Mouse (Mus musculus): ENCODE measurements at regions not wholly inside any gene's neighbourhood (a gene's known extent, or its start where the extent isn't known, plus 50 kb on each side); places are given as distances from the start of the nearest gene placed in this dataset.

DNA sequence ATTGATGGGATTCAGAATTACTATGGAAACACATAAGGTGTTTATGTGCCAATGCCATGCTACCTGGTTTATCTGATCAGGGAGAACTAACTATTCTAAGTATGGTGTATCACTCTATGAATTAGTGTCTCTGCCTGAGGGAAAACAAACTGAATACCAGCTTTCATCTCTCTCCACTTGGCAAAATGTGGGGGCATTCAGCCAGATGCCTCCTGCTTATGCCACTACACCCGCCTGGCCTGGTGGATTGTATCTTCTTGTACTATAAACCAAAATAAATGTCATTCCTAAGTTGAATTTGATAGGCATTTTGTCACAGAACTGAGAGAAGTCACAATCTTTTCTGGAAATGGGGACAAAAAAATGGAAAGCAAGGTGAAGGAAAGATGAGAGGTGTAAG is 450.6 kb downstream of the Nuf2 start:
- no peak for ATAC-seq (ENCODE audit: insufficient number of reproducible peaks, low FRiP score, low TSS enrichment, low read depth)
- no peak overlapping the region for H3K4me2 ChIP-seq (replicated peaks)
- no peaks in the 10 kb centered on the region for H3K27me3 ChIP-seq
- no peak overlapping the region for H3K9ac ChIP-seq
- WGBS: 74% methylated on average over 1 of the region's 1 CpGs
- H3K36me3 ChIP-seq: no peaks in the 10 kb centered on the region
- H3K9me3 ChIP-seq (replicated peaks): no peaks in the 10 kb centered on the region
- H3K4me3 ChIP-seq (replicated peaks): no peak overlapping the region
- H3K27ac ChIP-seq (replicated peaks): no peak overlapping the region
- H3K4me1 ChIP-seq: no peaks in the 10 kb centered on the region

DNA sequence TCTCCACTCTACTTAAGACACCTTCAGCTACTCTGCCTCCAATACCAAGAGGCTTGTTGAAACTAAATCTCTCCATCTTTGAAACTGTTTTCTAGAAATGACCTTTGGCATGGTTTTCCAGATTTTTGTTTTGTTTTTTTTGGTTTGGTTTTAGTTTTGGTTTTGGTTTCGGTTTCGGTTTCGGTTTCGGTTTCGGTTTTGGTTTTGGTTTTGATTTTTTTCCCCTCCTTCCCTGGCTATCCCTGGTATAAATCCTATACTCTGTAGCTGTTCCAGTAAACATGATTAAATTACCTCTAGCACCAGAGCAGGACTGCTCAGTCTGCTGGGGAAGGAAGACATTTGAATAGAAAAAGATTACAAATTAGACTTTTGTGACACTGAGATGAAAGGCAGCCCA is 454.0 kb downstream of the Nuf2 start:
- no peak overlapping the region for H3K4me3 ChIP-seq (replicated peaks)
- H3K9me3 ChIP-seq (replicated peaks): no peaks in the 10 kb centered on the region
- H3K4me2 ChIP-seq (replicated peaks): no peak overlapping the region
- H3K36me3 ChIP-seq: no peaks in the 10 kb centered on the region
- WGBS: 91% methylated on average over 5 of the region's 5 CpGs
- no peak for ATAC-seq (ENCODE audit: insufficient number of reproducible peaks, low FRiP score, low TSS enrichment, low read depth)
- H3K27me3 ChIP-seq: no peaks in the 10 kb centered on the region
- no peak overlapping the region for H3K27ac ChIP-seq (replicated peaks)
- no peak overlapping the region for H3K9ac ChIP-seq
- H3K4me1 ChIP-seq: no peaks in the 10 kb centered on the region

GRCm38 (mm10) chr1:169076006-169076405 is 455.3 kb downstream of the Nuf2 start:
- no peaks in the 10 kb centered on the region for H3K9me3 ChIP-seq (replicated peaks)
- no peak overlapping the region for H3K4me3 ChIP-seq (replicated peaks)
- no peaks in the 10 kb centered on the region for H3K27me3 ChIP-seq
- no peaks in the 10 kb centered on the region for H3K36me3 ChIP-seq
- no peak overlapping the region for H3K4me2 ChIP-seq (replicated peaks)
- WGBS: 77% methylated on average over 7 of the region's 7 CpGs
- ATAC-seq (ENCODE audit: insufficient number of reproducible peaks, low FRiP score, low TSS enrichment, low read depth): no peak
- H3K4me1 ChIP-seq: no peaks in the 10 kb centered on the region
- H3K27ac ChIP-seq (replicated peaks): no peak overlapping the region
- no peak overlapping the region for H3K9ac ChIP-seq

- 86% methylated on average over 4 of the region's 4 CpGs for WGBS
- ATAC-seq (ENCODE audit: insufficient number of reproducible peaks, low FRiP score, low TSS enrichment, low read depth): no peak
- no peaks in the 10 kb centered on the region for H3K36me3 ChIP-seq
- H3K4me1 ChIP-seq: no peaks in the 10 kb centered on the region
- H3K4me2 ChIP-seq (replicated peaks): no peak overlapping the region
- H3K27me3 ChIP-seq: no peaks in the 10 kb centered on the region
- no peaks in the 10 kb centered on the region for H3K9me3 ChIP-seq (replicated peaks)
- H3K9ac ChIP-seq: no peak overlapping the region
- no peak overlapping the region for H3K27ac ChIP-seq (replicated peaks)
- H3K4me3 ChIP-seq (replicated peaks): no peak overlapping the region
Observed at GRCm38 (mm10) chr1:169071366-169071765, 459.9 kb downstream of the Nuf2 start.

- no peak overlapping the region for H3K9ac ChIP-seq
- no peak overlapping the region for H3K27ac ChIP-seq (replicated peaks)
- no peaks in the 10 kb centered on the region for H3K27me3 ChIP-seq
- no peak overlapping the region for H3K4me3 ChIP-seq (replicated peaks)
- no peaks in the 10 kb centered on the region for H3K9me3 ChIP-seq (replicated peaks)
- ATAC-seq (ENCODE audit: insufficient number of reproducible peaks, low FRiP score, low TSS enrichment, low read depth): no peak
- H3K36me3 ChIP-seq: no peaks in the 10 kb centered on the region
- WGBS: 82% methylated on average over 3 of the region's 3 CpGs
- H3K4me1 ChIP-seq: no peaks in the 10 kb centered on the region
- H3K4me2 ChIP-seq (replicated peaks): no peak overlapping the region
Observed at GRCm38 (mm10) chr1:169069647-169070046, 461.6 kb downstream of the Nuf2 start.

GRCm38 (mm10) chr1:169066795-169067194 is 464.5 kb downstream of the Nuf2 start:
- no peak overlapping the region for H3K27ac ChIP-seq (replicated peaks)
- 41% methylated on average over 4 of the region's 4 CpGs for WGBS
- no peak overlapping the region for H3K4me3 ChIP-seq (replicated peaks)
- H3K4me2 ChIP-seq (replicated peaks): no peak overlapping the region
- H3K27me3 ChIP-seq: no peaks in the 10 kb centered on the region
- no peaks in the 10 kb centered on the region for H3K9me3 ChIP-seq (replicated peaks)
- no peaks in the 10 kb centered on the region for H3K36me3 ChIP-seq
- H3K9ac ChIP-seq: no peak overlapping the region
- H3K4me1 ChIP-seq: no peaks in the 10 kb centered on the region
- no peak for ATAC-seq (ENCODE audit: insufficient number of reproducible peaks, low FRiP score, low TSS enrichment, low read depth)

DNA sequence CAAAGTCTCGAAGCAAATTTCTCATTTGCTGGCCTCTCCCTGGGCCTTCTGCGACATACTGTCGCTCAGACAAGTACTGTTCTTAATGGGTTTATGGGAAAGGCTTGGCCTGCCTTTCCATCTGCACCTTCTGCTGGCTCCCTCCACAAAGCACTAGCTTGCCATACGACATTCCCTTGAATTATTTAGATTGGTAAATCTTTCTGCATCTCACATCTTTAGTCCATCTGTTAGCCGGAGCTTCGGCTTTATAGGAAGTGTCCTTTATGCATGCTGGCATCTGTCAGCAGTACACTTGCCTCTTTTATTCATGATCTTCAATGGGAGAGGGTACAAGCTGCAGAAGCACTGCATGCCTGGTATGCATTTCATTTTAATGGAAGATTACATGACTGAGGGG is 470.6 kb downstream of the Nuf2 start:
- Histone ChIP-seq H3K36me3 (no peaks in the 10 kb centered on the region), H3K27ac (replicated peaks) (no peak overlapping the region), H3K9ac (no peak overlapping the region), H3K4me1 (no peaks in the 10 kb centered on the region), H3K4me2 (replicated peaks) (no peak overlapping the region), H3K9me3 (replicated peaks) (no peaks in the 10 kb centered on the region), H3K4me3 (replicated peaks) (no peak overlapping the region), H3K27me3 (no peaks in the 10 kb centered on the region)
- 62% methylated on average over 6 of the region's 6 CpGs for whole genome bisulfite sequencing
- no peak for ATAC-seq (ENCODE audit: insufficient number of reproducible peaks, low FRiP score, low TSS enrichment, low read depth)

DNA sequence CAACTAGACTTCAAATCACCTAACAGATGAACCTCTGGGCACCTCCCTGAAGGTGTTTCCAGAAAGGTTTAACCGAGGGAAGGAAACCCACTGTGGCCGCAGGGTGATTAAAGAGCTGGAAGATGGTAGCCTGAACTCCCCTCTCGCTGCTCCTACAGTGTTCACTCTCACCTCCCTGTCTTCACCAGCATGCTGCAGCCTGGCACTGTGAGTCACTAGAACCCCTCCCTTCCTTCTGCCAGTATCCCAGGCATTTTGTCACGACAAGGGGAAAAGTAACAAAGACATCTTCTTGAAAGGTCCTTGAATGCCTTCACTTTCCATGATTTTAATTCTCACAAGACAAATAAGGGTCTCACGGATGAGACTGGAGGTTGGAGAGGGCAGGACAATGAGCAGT is 471.1 kb downstream of the Nuf2 start:
- no peak overlapping the region for H3K4me3 ChIP-seq (replicated peaks)
- H3K4me1 ChIP-seq: no peaks in the 10 kb centered on the region
- 72% methylated on average over 5 of the region's 5 CpGs for WGBS
- no peak overlapping the region for H3K27ac ChIP-seq (replicated peaks)
- ATAC-seq (ENCODE audit: insufficient number of reproducible peaks, low FRiP score, low TSS enrichment, low read depth): no peak
- H3K9me3 ChIP-seq (replicated peaks): no peaks in the 10 kb centered on the region
- no peaks in the 10 kb centered on the region for H3K36me3 ChIP-seq
- H3K4me2 ChIP-seq (replicated peaks): no peak overlapping the region
- no peak overlapping the region for H3K9ac ChIP-seq
- H3K27me3 ChIP-seq: no peaks in the 10 kb centered on the region

DNA sequence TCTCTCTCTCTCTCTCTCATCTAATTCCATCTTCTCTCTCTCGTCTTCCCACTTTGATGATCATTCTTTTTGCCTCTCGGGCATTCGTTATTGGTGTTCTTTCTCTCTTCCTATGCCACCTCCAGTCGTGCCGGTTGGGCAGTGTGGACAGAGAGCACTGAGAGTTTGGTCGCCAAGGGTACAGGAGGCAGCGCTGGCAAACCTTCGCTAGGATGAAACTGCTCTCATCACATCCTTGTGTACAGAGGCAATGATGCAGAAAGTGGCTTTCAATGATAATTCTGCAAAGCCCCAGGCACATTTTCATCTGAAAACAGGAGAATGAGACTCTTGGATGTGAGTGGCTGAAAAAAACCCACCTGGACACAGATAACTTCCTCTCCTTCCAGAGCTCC is 479.4 kb downstream of the Nuf2 start:
- 77% methylated on average over 8 of the region's 8 CpGs for WGBS
- no peaks in the 10 kb centered on the region for H3K9me3 ChIP-seq (replicated peaks)
- H3K9ac ChIP-seq: no peak overlapping the region
- H3K4me3 ChIP-seq (replicated peaks): no peak overlapping the region
- no peak overlapping the region for H3K4me2 ChIP-seq (replicated peaks)
- H3K36me3 ChIP-seq: no peaks in the 10 kb centered on the region
- H3K27ac ChIP-seq (replicated peaks): no peak overlapping the region
- no peak for ATAC-seq (ENCODE audit: insufficient number of reproducible peaks, low FRiP score, low TSS enrichment, low read depth)
- H3K4me1 ChIP-seq: no peaks in the 10 kb centered on the region
- H3K27me3 ChIP-seq: no peaks in the 10 kb centered on the region

DNA sequence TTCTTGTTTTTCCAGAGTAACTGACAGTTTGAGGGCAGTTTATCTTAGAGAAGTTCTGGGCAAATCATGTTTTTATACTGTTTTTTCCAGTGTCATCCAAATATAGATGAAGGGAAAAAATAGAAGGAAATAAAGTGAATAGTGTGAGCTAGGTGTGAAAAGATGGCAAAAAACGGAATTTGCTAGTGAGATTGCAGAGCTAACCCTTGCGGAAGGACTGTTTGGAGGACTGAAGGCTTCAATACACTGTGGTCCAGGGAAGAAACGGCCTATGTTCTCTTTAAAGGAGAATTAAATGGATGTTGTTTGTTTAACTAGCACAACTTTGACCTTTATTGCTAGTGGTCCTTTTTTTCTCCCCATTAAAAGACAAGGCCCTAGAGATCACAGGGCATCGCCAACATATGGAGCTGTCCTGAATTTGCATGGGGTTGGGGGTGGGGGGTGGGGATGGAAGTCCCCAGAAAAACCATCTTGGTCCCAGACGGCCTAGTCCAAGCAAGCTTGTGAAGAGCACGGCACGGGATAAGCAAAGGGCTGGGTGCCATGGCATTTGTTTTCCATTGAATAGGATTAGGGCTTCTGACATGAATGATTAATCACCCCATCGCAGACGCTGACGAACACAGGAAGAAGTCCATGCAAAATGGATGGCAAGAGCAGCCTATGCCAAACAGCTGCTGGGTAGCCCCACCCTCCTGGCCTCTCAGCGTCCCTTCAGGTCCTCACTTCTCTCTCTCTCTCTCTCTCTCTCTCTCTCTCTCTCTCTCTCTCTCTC is 480.0 kb downstream of the Nuf2 start:
- Histone ChIP-seq H3K9me3 (replicated peaks) (no peaks in the 10 kb centered on the region), H3K4me3 (replicated peaks) (no peak overlapping the region), H3K36me3 (no peaks in the 10 kb centered on the region), H3K4me1 (no peaks in the 10 kb centered on the region), H3K9ac (no peak overlapping the region), H3K4me2 (replicated peaks) (no peak overlapping the region), H3K27ac (replicated peaks) (no peak overlapping the region), H3K27me3 (no peaks in the 10 kb centered on the region)
- 49% methylated on average over 11 of the region's 11 CpGs for WGBS
- peak; percentile 47; the same call in 1 of the 2 replicates for ATAC-seq (ENCODE audit: insufficient number of reproducible peaks, low FRiP score, low TSS enrichment, low read depth)

DNA sequence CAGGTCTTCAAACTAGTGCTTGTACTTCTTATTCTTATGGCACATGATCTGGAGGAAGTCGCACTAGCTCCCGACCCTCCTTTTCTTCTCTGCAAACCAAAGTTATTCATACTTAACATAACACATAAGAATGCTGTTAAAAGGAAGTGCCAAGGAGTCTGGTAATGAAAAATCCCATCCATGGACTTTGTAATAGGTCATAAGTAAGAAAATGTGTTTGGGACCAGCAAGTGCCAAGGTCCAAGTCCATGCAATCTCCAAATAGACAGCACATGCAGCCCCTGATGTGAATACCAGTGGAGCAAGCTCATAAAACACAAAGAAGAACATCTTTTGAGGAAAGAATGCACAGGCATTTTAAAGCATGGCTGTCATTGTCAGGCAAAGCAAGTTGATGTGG is 481.4 kb downstream of the Nuf2 start:
- 79% methylated on average over 2 of the region's 2 CpGs for WGBS
- Histone ChIP-seq H3K27me3 (no peaks in the 10 kb centered on the region), H3K9me3 (replicated peaks) (no peaks in the 10 kb centered on the region), H3K36me3 (no peaks in the 10 kb centered on the region), H3K4me3 (replicated peaks) (no peak overlapping the region), H3K9ac (no peak overlapping the region), H3K27ac (replicated peaks) (no peak overlapping the region), H3K4me2 (replicated peaks) (no peak overlapping the region), H3K4me1 (no peaks in the 10 kb centered on the region)
- ATAC-seq (ENCODE audit: insufficient number of reproducible peaks, low FRiP score, low TSS enrichment, low read depth): no peak

- H3K4me2 ChIP-seq (replicated peaks): no peak overlapping the region
- H3K27me3 ChIP-seq: no peaks in the 10 kb centered on the region
- no peaks in the 10 kb centered on the region for H3K36me3 ChIP-seq
- ATAC-seq (ENCODE audit: insufficient number of reproducible peaks, low FRiP score, low TSS enrichment, low read depth): no peak
- no peaks in the 10 kb centered on the region for H3K9me3 ChIP-seq (replicated peaks)
- no peak overlapping the region for H3K27ac ChIP-seq (replicated peaks)
- WGBS: 79% methylated on average over 4 of the region's 4 CpGs
- no peak overlapping the region for H3K9ac ChIP-seq
- no peak overlapping the region for H3K4me3 ChIP-seq (replicated peaks)
- H3K4me1 ChIP-seq: no peaks in the 10 kb centered on the region
Observed at GRCm38 (mm10) chr1:169046791-169047525, 484.3 kb downstream of the Nuf2 start.
